Mouse (Mus musculus) adrenal gland, adult 18-20 months (tissue): ENCODE data around the gene Scd3. TPM values are rescaled to one million over a fixed set of nuclear protein-coding genes. Genes with fewer than 3 reads are reported as not detected.
"Not testable (repeated sequence)": the region's sequence is repeated elsewhere in the genome, so short reads cannot be mapped to it uniquely, and the experiment has no call there.

ENCODE experiments used
- DNase-seq, 2 experiments: peaks; one replicate each; pipeline ENCODE4 v3.0.0; 2021 to 2022; ENCODE audit warnings: low spot score in 2 of 2
- total RNA-seq, 2 experiments: library from RNA; stranded (reverse); gene quantifications; 1 replicate in 1 of 2; 2 replicates in 1 of 2; pipeline ENCODE4 v1.2.3; 2021

Gene Scd3
- total RNA-seq, 2 experiments from 2014 or later: 0.22 TPM; not detected in 1

- DNase-seq: no peak
Observed at GRCm38 (mm10) chr19:44231608-44232151, 28.6 kb downstream of the Scd3 start.

- DNase-seq: no peak
Observed at GRCm38 (mm10) chr19:44237471-44238006, 34.5 kb downstream of the Scd3 start.

GRCm38 (mm10) chr19:44238906-44239305 lies 35.8 kb downstream of the Scd3 start:
- no peak for DNase-seq

- no peak for DNase-seq
Observed at GRCm38 (mm10) chr19:44245761-44246171, 42.7 kb downstream of the Scd3 start.

- no peak for DNase-seq
Observed at GRCm38 (mm10) chr19:44246341-44246911, 43.4 kb downstream of the Scd3 start.

GRCm38 (mm10) chr19:44247281-44248080 lies 44.4 kb downstream of the Scd3 start:
- peak in 1 of 2 experiments; percentile 30 for DNase-seq

- peak; percentile 82 to 84 for DNase-seq
Observed at GRCm38 (mm10) chr19:44248081-44248853, 45.2 kb downstream of the Scd3 start.

GRCm38 (mm10) chr19:44248854-44249351 lies 45.8 kb downstream of the Scd3 start:
- DNase-seq: no peak

- DNase-seq: not testable (repeated sequence)
Observed at GRCm38 (mm10) chr19:44251138-44251537, 48.1 kb downstream of the Scd3 start.

GRCm38 (mm10) chr19:44251936-44252558 lies 49.0 kb downstream of the Scd3 start:
- no peak for DNase-seq

- not testable (repeated sequence) for DNase-seq
Observed at GRCm38 (mm10) chr19:44254106-44254505, 51.0 kb downstream of the Scd3 start.

GRCm38 (mm10) chr19:44257377-44257966 lies 54.4 kb downstream of the Scd3 start:
- no peak for DNase-seq

GRCm38 (mm10) chr19:44259484-44259883 lies 56.4 kb downstream of the Scd3 start:
- DNase-seq: no peak

- no peak for DNase-seq
Observed at GRCm38 (mm10) chr19:44260487-44260886, 57.4 kb downstream of the Scd3 start.

GRCm38 (mm10) chr19:44261774-44262173 lies 58.7 kb downstream of the Scd3 start:
- DNase-seq: no peak

GRCm38 (mm10) chr19:44263581-44263980 lies 60.5 kb downstream of the Scd3 start:
- no peak for DNase-seq

GRCm38 (mm10) chr19:44264226-44264625 lies 61.2 kb downstream of the Scd3 start:
- no peak for DNase-seq

GRCm38 (mm10) chr19:44265300-44265699 lies 62.2 kb downstream of the Scd3 start:
- no peak for DNase-seq

- no peak for DNase-seq
Observed at GRCm38 (mm10) chr19:44265911-44266337, 62.9 kb downstream of the Scd3 start.

GRCm38 (mm10) chr19:44266458-44266823 lies 63.4 kb downstream of the Scd3 start:
- no peak for DNase-seq
